In genomic region chr5:34670280-34670679, GRCm38 (mm10) we compare ENCODE assay signal across 11 mouse cellular contexts. TPM values are rescaled to one million over a fixed set of nuclear protein-coding genes. Genes with fewer than 3 reads are reported as not detected.
DNase-seq lines count a peak whose midpoint lies in the region; ATAC-seq and TF ChIP-seq lines count a peak whose summit lies in the region.
"Had no signal": no experiment of that assay in that cellular context is flagged by ENCODE, and none has a peak within 500 bp of the region (broad histone marks: within the 10 kb centered on the region; RNA-seq: fewer than 3 reads in every experiment).

No protein-coding gene starts in this region.

- no peak for ATAC-seq in monocyte, adult 5-6 weeks (replicated peaks; ENCODE audit: insufficient number of reproducible peaks, low FRiP score, low TSS enrichment, poor library complexity, severe bottlenecking)

- no peaks in the 10 kb centered on the region for H3K36me3 ChIP-seq in E14TG2a.4 (ENCODE audit: insufficient read depth, low read length)
- H3K36me3 ChIP-seq in embryonic facial prominence, embryonic 10.5 days (replicated peaks): peaks cover 3% of the 10 kb centered on the region; the same call in 1 of the 2 replicates
- H3K36me3 ChIP-seq: liver, embryonic 13.5 days had no signal

- H3K9me3 ChIP-seq in E14TG2a.4 (ENCODE audit: low read length): no peaks in the 10 kb centered on the region
- no peaks in the 10 kb centered on the region for H3K9me3 ChIP-seq in embryonic facial prominence, embryonic 10.5 days
- H3K9me3 ChIP-seq: liver, embryonic 13.5 days had no signal

- no peaks in the 10 kb centered on the region for H3K4me1 ChIP-seq in E14TG2a.4 (replicated peaks; ENCODE audit: low read depth, low read length)
- H3K4me1 ChIP-seq in embryonic facial prominence, embryonic 10.5 days: no peaks in the 10 kb centered on the region

- intact Hi-C loops in left cerebral cortex, adult 2 months (cut with DNase I): loop anchor here (5.0 kb wide), 2 partner anchors 87 to 372 kb away; partner anchors contain the start of gene Hgfac

- no peaks in the 10 kb centered on the region for H3K27me3 ChIP-seq in E14TG2a.4 (ENCODE audit: insufficient read depth, low read length)
- H3K27me3 ChIP-seq in embryonic facial prominence, embryonic 10.5 days (replicated peaks; ENCODE audit: low read depth, poor library complexity, severe bottlenecking): no peaks in the 10 kb centered on the region
- H3K27me3 ChIP-seq: liver, embryonic 13.5 days had no signal

- no peak overlapping the region for H3K27ac ChIP-seq in left cerebral cortex, adult 2 months
- no peak overlapping the region for H3K27ac ChIP-seq in embryonic facial prominence, embryonic 10.5 days (replicated peaks)
- H3K27ac ChIP-seq: liver, embryonic 13.5 days had no signal

- WGBS in embryonic facial prominence, embryonic 10.5 days: 68% methylated on average over 4 of the region's 4 CpGs

- peak; percentile 40 for TF ChIP-seq CTCF in left cerebral cortex, adult 2 months (IDR thresholded peaks at IDR 0.05)
- peak; percentile 32 for TF ChIP-seq CTCF in E14TG2a.4 (conservative IDR thresholded peaks at IDR 0.05; ENCODE audit: low read length)

- DNase-seq in left cerebral cortex, adult 2 months (ENCODE audit: extremely low spot score in 1 of 2, low spot score in 2 of 2): no peak
- no peak for DNase-seq in left cerebral cortex, adult 11 months (ENCODE audit: low spot score)
- DNase-seq in NIH3T3 (ENCODE audit: low read depth): peak; percentile 39
- DNase-seq in kidney, postnatal 36 days: peak; percentile 24 to 36
- DNase-seq in embryonic facial prominence, embryonic 10.5 days (ENCODE audit: low spot score): no peak
- DNase-seq: cerebellum, postnatal 25 days; heart, postnatal 14 days; liver, embryonic 13.5 days; thymus, postnatal 36 days had no signal

- H3K4me3 ChIP-seq in left cerebral cortex, adult 2 months: no peak overlapping the region
- no peak overlapping the region for H3K4me3 ChIP-seq in E14TG2a.4 (replicated peaks; ENCODE audit: low read length)
- no peak overlapping the region for H3K4me3 ChIP-seq in embryonic facial prominence, embryonic 10.5 days
- H3K4me3 ChIP-seq: liver, embryonic 13.5 days had no signal

RNA-seq across cellular contexts. Expression of gene Grk4, which starts 10.1 kb away (rescaled TPM):
- total RNA-seq in left cerebral cortex, adult 2 months (2021): 1 to 10 TPM; 3.6 to 4.0 TPM
- polyA plus RNA-seq in embryonic facial prominence, embryonic 10.5 days (2016; fragmentation: Nextera tagmentation; extraction: Ambion mirVana): 1.6 and 2.1 TPM in 2 replicates
- total RNA-seq in monocyte, adult 5-6 weeks (2017): 2.9 to 12.9 TPM (median 4.2 TPM) in 3 replicates

RNA-seq across cellular contexts. Expression of gene Nop14, which starts 10.3 kb away (rescaled TPM):
- total RNA-seq in left cerebral cortex, adult 2 months (2021): 10 to 100 TPM; 15.8 to 17.0 TPM
- polyA plus RNA-seq in embryonic facial prominence, embryonic 10.5 days (2016; fragmentation: Nextera tagmentation; extraction: Ambion mirVana): 28.5 and 28.8 TPM in 2 replicates
- total RNA-seq in monocyte, adult 5-6 weeks (2017): 25.9 to 45.2 TPM (median 38.6 TPM) in 3 replicates

RNA-seq across cellular contexts. Expression of gene Mfsd10, which starts 33.3 kb away (rescaled TPM):
- total RNA-seq in left cerebral cortex, adult 2 months (2021): 10 to 100 TPM; 40.8 to 54.4 TPM
- polyA plus RNA-seq in embryonic facial prominence, embryonic 10.5 days (2016; fragmentation: Nextera tagmentation; extraction: Ambion mirVana): 92.1 and 97.6 TPM in 2 replicates
- total RNA-seq in monocyte, adult 5-6 weeks (2017): 15.7 to 30.7 TPM (median 20.2 TPM) in 3 replicates

Comparison
In these comparisons a context has a peak if more than half of its experiments do, and no peak if none do; other contexts are left out.
1. DNase-seq: peak in NIH3T3 (single experiment) and kidney, postnatal 36 days (2 of 2); none in left cerebral cortex, adult 2 months (0 of 2), left cerebral cortex, adult 11 months (single experiment) and embryonic facial prominence, embryonic 10.5 days (single experiment).